Mouse (Mus musculus) lung, postnatal 0 days (tissue): ENCODE data around the gene Tnfaip3. TPM values are rescaled to one million over a fixed set of nuclear protein-coding genes. Genes with fewer than 3 reads are reported as not detected.
A peak's percentile ranks its signal among the peaks of the same experiment; 100 is the strongest.

ENCODE experiments used
- ATAC-seq: fragments of 200-750 bp; cut with Nextera tagmentation; 2 replicates; pipeline ENCODE4 v1.8.0; 2017; ENCODE audit warnings: moderate library complexity
- DNase-seq: peaks from one replicate; pipeline ENCODE4 v3.0.0-alpha.2; 2016; ENCODE audit warnings: low spot score
- H3K27ac ChIP-seq: fragments of 300-500 bp; sonication (generic); 2 replicates; pipeline ENCODE4 v1.5.1; 2014; ENCODE audit warnings: antibody characterized with exemption, mild to moderate bottlenecking, low read length, mixed read lengths
- H3K27me3 ChIP-seq: fragments of 300-500 bp; sonication (generic); replicated peaks from 2 replicates; pipeline ENCODE4 v1.6.1; 2014; ENCODE audit warnings: low read length, mixed read lengths; ENCODE audit not compliant: insufficient read depth
- H3K36me3 ChIP-seq: fragments of 300-500 bp; sonication (generic); 2 replicates; pipeline ENCODE4 v1.6.1; 2014; ENCODE audit warnings: low read length, mixed read lengths; ENCODE audit not compliant: insufficient read depth
- H3K4me1 ChIP-seq: fragments of 300-500 bp; sonication (generic); 2 replicates; pipeline ENCODE4 v1.6.1; 2014; ENCODE audit warnings: antibody characterized with exemption, low read depth, low read length, mixed read lengths; ENCODE audit not compliant: insufficient read depth
- H3K4me2 ChIP-seq: fragments of 300-500 bp; sonication (generic); replicated peaks from 2 replicates; pipeline ENCODE4 v1.6.1; 2014; ENCODE audit warnings: low read depth, mild to moderate bottlenecking, low read length, moderate library complexity, mixed read lengths
- H3K4me3 ChIP-seq: fragments of 300-500 bp; sonication (generic); 2 replicates; pipeline ENCODE4 v1.5.1; 2014; ENCODE audit warnings: low read depth, low read length
- H3K9ac ChIP-seq: fragments of 300-500 bp; sonication (generic); replicated peaks from 2 replicates; pipeline ENCODE4 v1.6.1; 2014; ENCODE audit warnings: low read depth, mild to moderate bottlenecking
- H3K9me3 ChIP-seq: fragments of 300-500 bp; sonication (generic); 2 replicates; pipeline ENCODE4 v1.6.1; 2016; ENCODE audit warnings: low read length, mixed read lengths
- CTCF ChIP-seq: IDR thresholded peaks from 2 replicates; pipeline ENCODE4 v1.5.1; 2016; ENCODE audit warnings: antibody characterized with exemption, mild to moderate bottlenecking
- EP300 ChIP-seq: IDR thresholded peaks from 2 replicates; pipeline ENCODE4 v1.6.1; 2016; ENCODE audit warnings: antibody characterized with exemption, mild to moderate bottlenecking, control low read depth
- WGBS: fragments of 180-500 bp; shearing (Covaris S2); extraction: QIAGEN DNeasy Blood & Tissue Kit; methylation state at CpG from one replicate; pipeline ENCODE4 v1.1.7; 2014; 5-methylcytosine and 5-hydroxymethylcytosine counted together
- polyA plus RNA-seq: library from polyadenylated mRNA; unstranded; fragments of >200 nt; fragmentation: Nextera tagmentation; extraction: Ambion mirVana; gene quantifications from 2 replicates; pipeline ENCODE4 v1.2.1, GENCODE M21; 2015

Tnfaip3 gene
- polyA plus RNA-seq, 1 experiment from 2014 or later = 4.9 TPM

GRCm38 (mm10) chr10:19023622-19024326 is 8.3 kb upstream of the Tnfaip3 start:
- ATAC-seq = no peak
- H3K4me2 ChIP-seq = no peak overlapping the region
- no peaks in the 10 kb centered on the region for H3K27me3 ChIP-seq
- H3K4me3 ChIP-seq = no peak overlapping the region
- no peak overlapping the region for H3K27ac ChIP-seq
- H3K9ac ChIP-seq = no peak overlapping the region
- no peak for DNase-seq
- no peaks in the 10 kb centered on the region for H3K36me3 ChIP-seq
- H3K9me3 ChIP-seq = no peaks in the 10 kb centered on the region
- WGBS = 64% methylated on average over 5 of the region's 5 CpGs
- no peaks in the 10 kb centered on the region for H3K4me1 ChIP-seq
- TF ChIP-seq EP300 = no peak
- TF ChIP-seq CTCF = no peak

- H3K27me3 ChIP-seq = no peaks in the 10 kb centered on the region
- no peak overlapping the region for H3K27ac ChIP-seq
- H3K4me3 ChIP-seq = no peak overlapping the region
- 79% methylated on average over 1 of the region's 1 CpGs for WGBS
- DNase-seq (no peak), ATAC-seq (no peak)
- H3K4me2 ChIP-seq = no peak overlapping the region
- H3K9me3 ChIP-seq = no peaks in the 10 kb centered on the region
- peaks cover 4% of the 10 kb centered on the region; the same call in 1 of the 2 replicates for H3K4me1 ChIP-seq
- TF ChIP-seq EP300 (no peak), CTCF (no peak)
- no peaks in the 10 kb centered on the region for H3K36me3 ChIP-seq
- no peak overlapping the region for H3K9ac ChIP-seq
Observed at GRCm38 (mm10) chr10:19022272-19022671, 6.8 kb upstream of the Tnfaip3 start.

GRCm38 (mm10) chr10:19016823-19017471 is 1.5 kb upstream of the Tnfaip3 start:
- TF ChIP-seq EP300 (peak; percentile 74; the same call in 1 of the 2 replicates), CTCF (no peak)
- WGBS = 24% methylated on average over 4 of the region's 4 CpGs
- H3K4me2 ChIP-seq = 0 out of 2 replicates have a peak overlapping the region, but pooled peaks have one; percentile 94
- no peaks in the 10 kb centered on the region for H3K9me3 ChIP-seq
- ATAC-seq (peak; percentile 46), DNase-seq (peak; percentile 80)
- H3K9ac ChIP-seq = no peak overlapping the region
- H3K27ac ChIP-seq = peak overlapping the region; percentile 89
- H3K27me3 ChIP-seq = no peaks in the 10 kb centered on the region
- H3K4me1 ChIP-seq = peaks cover 12% of the 10 kb centered on the region; the same call in 1 of the 2 replicates
- no peaks in the 10 kb centered on the region for H3K36me3 ChIP-seq
- H3K4me3 ChIP-seq = no peak overlapping the region

GRCm38 (mm10) chr10:19014381-19015256 is 838 bp downstream of the Tnfaip3 start:
- WGBS = under 1% methylated on average over 43 of the region's 43 CpGs
- Histone ChIP-seq H3K9ac (peak overlapping the region; percentile 76), H3K4me3 (peak overlapping the region; percentile 94), H3K27me3 (no peaks in the 10 kb centered on the region), H3K4me2 (peak overlapping the region; percentile 94), H3K4me1 (peaks cover 17% of the 10 kb centered on the region; the same call in 1 of the 2 replicates), H3K9me3 (no peaks in the 10 kb centered on the region), H3K27ac (peak overlapping the region; percentile 89), H3K36me3 (no peaks in the 10 kb centered on the region)
- TF ChIP-seq EP300 (no peak), CTCF (peak; percentile 31; the same call in 1 of the 2 replicates)
- ATAC-seq = no peak
- DNase-seq = peak; percentile 50

GRCm38 (mm10) chr10:19013351-19013750 is 2.1 kb downstream of the Tnfaip3 start:
- Histone ChIP-seq H3K36me3 (no peaks in the 10 kb centered on the region), H3K9me3 (no peaks in the 10 kb centered on the region), H3K4me1 (peaks cover 19% of the 10 kb centered on the region; the same call in 1 of the 2 replicates), H3K27me3 (no peaks in the 10 kb centered on the region), H3K4me3 (no peak overlapping the region), H3K9ac (no peak overlapping the region), H3K4me2 (peak overlapping the region; percentile 27), H3K27ac (no peak overlapping the region)
- WGBS = 90% methylated on average over 3 of the region's 3 CpGs
- ATAC-seq = no peak
- no peak for DNase-seq
- no peak for TF ChIP-seq CTCF
- TF ChIP-seq EP300 = no peak

- ATAC-seq = no peak
- H3K4me2 ChIP-seq = no peak overlapping the region
- TF ChIP-seq EP300 = no peak
- TF ChIP-seq CTCF = no peak
- H3K27ac ChIP-seq = no peak overlapping the region
- H3K36me3 ChIP-seq = no peaks in the 10 kb centered on the region
- no peak overlapping the region for H3K4me3 ChIP-seq
- no peak for DNase-seq
- no peaks in the 10 kb centered on the region for H3K27me3 ChIP-seq
- no peaks in the 10 kb centered on the region for H3K9me3 ChIP-seq
- peaks cover 20% of the 10 kb centered on the region; the same call in 1 of the 2 replicates for H3K4me1 ChIP-seq
- H3K9ac ChIP-seq = no peak overlapping the region
- 98% methylated on average over 3 of the region's 3 CpGs for WGBS
Observed at GRCm38 (mm10) chr10:19012616-19013015, 2.8 kb downstream of the Tnfaip3 start.
